Mouse (Mus musculus): Measurements from ENCODE around the gene Armc8. TPM values are rescaled to one million over a fixed set of nuclear protein-coding genes. Genes with fewer than 3 reads are reported as not detected.

The Armc8 gene
- polyA plus RNA-seq, 2 experiments from 2014 or later = 24.0 to 27.4 TPM

DNA sequence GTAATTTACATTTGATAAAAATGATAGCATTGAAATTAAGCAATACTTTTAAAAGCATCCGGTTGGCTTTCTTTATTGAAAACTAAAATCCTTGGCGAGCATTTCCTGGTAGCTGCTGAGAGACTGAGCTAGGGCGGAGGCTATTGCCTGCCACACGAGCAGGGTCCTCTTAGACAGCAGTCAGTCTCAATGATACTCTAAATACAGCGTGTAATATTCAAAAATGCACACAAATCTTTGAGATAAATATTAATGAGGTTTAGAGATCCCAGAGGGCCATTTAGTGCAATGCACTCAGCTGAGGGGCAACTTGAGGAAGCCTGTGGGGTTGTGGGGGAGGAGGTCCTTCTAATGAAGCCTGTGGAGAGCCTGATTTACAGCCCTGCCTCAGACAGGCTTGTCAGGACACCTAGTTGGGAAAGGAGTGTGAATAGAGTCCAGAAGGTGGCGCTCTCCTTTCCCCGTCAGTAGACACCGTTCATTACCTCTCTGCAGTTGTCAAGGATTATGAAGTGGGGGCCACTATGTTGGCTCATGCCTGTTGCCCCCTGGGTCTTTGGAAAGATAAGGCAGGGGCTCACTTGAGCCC is 124.0 kb downstream of the Armc8 start:
- no peak for ATAC-seq

DNA sequence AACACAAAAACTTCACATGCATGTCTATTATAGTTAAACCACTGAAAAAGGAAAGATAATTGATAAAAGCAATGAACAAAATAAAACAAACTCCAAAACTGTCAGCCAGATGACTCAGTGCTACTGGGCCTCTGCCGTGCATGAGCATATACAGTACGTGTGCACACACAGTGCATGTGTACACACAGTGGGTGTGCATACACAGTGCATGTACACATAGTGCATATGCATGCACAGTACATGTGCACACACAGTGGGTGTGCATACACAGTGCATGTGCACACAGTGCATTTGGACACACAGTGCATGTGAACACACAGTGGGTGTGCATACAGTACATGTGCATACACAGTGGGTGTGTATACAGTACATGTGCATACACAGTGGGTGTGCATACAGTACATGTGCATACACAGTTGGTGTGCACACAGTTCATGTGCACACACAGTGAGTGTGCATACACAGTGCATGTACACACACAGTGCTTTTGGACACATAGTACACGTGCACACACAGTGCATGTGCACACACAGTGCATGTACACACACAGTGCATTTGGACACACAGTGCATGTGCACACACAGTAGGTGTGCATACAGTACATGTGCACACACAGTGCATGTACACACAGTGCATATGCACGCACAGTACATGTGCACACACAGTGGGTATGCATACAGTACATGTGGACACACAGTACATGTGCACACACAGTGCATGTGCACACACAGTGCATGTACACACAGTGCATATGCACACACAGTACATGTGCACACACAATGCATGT is 126.9 kb downstream of the Armc8 start:
- no peak for ATAC-seq

DNA sequence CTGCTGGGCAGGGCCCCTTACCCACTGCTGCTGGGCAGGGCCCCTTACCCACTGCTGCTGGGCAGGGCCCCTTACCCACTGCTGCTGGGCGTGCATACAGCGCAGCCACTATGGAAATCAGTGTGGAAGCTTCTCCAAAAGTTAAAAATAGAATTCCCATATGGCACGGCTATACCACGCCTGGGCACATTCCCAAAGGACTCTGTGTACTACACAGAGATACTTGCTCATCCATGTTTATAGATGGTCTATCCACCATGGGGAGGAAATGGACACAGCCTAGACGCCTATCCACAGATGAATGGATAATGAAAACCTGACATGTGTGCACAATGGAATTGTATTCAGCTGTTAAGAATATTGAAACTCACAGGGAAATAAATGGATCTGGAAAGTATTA is 127.8 kb downstream of the Armc8 start:
- ATAC-seq = no peak

DNA sequence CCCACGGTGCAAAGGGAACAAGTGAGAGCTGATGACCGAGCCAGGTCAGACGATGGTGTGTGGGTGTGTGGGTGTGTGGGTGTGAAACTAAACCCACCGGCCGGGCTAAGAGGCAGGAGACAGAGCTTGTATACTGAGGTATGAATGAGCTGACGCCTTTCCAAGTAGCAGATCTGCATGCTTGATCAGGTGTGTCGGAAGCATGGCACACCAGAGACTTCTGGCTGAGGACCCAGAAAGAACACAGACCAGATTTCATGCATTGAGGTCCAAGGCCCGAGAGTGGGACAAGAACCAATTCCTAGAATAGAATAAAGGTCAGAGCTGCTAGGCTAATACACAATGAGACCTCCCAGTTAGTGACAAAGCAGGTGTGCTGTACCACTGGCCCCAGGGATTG is 129.6 kb downstream of the Armc8 start:
- ATAC-seq = no peak

DNA sequence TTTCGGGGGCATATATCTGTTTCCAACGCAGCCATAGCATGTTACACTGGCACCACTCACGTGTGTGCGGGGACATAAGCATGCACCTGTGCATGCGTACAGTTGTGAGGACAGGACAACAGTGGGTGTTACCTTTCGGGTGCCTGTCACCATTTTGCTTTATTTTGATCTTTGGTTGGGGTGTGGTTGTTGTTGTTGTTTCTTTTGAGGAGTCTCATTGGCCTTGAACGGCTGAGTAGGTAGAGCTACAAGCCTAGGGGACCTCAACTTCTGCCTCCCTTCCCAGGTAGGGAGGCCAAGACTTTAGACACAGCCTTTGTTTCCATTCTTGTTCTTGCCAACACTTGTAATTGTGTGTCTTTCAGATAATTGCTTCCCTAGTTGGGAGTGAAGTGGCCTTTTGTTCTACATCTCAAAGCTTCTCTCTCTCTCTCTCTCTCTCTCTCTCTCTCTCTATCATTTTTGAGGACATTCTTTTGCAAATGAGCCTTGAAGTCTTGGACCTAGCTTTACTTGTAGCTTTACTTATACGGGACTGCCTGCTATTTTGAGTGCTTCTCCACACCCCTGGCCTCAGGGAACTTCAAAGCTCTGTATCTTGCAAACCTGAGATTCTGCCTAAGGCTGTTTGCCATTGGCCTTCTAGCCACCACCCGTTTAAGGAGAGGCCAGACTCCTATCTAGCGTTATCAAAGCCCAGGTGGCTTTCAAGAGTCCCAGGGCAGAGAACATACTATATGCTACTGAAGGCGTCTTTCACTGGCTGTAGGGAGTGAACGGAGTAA is 130.7 kb downstream of the Armc8 start:
- no peak for ATAC-seq

DNA sequence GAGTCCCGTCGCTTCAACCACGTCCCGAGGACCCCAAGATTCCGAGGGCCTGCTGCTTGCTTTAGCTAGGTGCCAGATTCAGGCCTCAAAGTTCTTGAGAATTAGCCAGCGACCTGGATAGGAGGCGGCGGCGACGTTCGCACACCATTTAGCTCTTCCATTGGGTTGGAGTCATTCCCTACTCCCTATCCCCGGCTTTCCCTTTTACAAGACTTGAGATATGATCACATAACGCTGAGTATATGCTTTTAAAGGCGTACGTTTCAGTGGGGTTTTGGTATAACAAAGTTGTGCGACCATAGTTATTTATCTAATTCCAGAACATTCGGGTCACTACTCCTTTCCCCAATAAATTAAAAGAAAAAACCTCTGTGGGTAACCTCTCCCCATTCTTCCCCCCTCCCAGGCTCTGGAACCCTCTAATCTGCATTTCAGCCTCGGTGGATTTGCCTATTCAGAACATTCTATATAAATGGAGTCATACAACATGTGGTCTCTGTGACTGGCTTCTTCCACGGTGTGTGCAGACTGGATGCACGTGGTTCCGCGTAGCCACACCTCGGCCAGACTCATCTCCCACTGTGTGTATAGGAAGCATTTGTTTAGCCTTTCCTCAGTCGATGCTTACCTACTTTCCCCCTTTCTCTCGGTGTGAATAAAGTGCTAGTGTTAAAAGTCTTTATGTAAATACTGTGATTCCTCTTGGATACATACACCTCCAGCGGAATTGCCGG is 131.5 kb downstream of the Armc8 start, which contains the start of gene Mras:
TSS of gene Mras (minus strand) at position 351 of the 734 bp plus-strand sequence.
- ATAC-seq = no peak

DNA sequence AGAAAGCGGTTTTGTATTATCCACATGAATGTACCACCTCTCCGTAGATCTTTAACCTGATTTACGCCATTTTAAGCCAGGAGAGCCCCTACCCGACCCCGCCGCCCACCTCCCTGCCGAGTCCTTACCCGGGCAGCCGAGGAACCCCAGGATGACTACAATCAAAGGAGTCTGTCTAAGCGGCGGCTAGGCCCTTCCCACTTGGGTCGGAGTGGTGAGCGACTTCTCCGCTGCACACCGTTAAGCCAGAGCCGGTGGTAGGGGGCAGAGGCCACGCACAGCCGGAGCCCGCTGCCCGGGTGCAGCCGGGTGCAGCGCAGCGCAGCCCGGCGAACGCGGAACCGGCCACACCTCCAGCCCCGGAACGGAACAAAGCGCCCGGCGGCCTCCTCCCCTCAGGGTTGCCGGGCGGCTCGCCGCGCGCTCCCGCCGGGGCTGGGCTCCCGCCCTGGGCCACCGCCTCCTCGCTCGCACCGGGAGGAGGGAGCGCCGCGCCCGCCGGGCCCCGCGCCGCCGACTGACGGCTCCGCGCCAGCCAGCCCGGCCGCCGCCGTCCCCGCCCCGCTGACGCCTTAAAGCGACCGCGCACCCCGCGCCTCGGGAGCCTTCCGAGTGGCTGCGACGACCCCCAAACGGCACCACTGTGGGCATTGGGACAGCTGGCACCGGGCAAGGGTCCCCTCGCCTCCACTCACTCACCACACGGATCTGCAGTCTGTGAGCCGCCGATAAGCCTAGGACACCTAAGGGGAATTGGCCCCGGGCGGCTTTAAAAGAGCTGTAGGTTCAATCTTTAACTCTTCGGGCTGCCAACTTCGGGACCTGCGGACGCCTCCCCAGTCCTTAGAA is 132.3 kb downstream of the Armc8 start:
- peak; percentile 49 for ATAC-seq

DNA sequence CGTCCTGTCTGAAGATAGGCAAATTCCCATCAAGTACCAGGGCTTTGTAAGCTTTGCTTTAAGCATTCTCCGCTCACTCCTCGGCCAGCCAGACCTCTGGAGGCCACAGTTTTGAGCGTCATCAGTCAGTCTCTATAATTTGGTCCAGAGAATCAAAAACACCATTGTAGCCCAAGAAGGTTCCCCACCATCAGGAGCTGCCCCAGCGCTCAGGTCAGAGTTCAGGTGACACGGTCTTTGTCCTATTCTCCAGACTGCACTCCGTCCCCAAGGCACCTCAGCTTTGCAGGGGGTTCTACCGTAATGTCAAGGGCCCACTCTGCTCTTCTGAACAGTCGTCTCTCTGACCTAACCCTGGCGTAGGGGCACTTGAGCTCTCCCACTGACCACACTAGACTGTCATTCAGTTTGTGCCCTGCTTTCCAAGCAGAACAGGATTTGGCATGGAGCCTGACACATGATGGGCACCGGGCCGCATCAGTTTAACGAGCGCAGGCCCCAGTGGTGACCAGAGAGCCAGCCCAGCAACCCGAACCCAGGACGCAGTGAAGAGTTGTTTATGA is 133.0 kb downstream of the Armc8 start:
- ATAC-seq = no peak

DNA sequence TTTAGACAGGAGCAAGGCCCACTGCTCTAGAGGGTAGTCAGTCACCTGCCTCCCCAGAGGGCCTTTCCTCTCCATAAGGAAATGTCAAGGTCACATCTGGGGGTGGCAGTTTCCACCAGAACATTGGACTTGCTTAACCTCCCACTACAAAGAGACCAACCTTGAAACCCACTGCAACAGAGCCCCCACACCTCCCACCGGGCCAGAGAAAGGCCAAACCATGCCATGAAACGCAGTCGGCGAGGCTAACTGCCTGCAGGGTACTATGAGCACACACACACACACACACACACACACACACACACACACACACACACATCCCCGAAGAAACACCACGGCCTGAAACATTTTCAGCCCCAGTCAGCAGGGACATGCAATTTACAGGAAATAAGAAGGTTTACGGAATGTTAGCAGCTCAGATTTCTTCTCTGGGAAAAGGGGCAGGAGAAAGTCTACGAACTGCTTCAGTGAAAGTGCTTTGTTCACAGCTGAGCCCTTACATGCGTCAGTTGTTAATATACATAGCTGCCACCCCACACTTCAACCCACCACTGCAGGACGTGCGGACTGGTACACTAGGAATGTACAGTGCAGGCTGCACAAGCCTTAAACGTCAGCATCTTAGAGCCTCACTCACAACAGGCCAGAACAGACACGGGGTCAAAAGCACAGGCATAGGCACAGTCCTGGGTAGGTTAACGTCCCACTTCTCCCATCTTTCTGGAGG is 133.6 kb downstream of the Armc8 start:
- no peak for ATAC-seq

DNA sequence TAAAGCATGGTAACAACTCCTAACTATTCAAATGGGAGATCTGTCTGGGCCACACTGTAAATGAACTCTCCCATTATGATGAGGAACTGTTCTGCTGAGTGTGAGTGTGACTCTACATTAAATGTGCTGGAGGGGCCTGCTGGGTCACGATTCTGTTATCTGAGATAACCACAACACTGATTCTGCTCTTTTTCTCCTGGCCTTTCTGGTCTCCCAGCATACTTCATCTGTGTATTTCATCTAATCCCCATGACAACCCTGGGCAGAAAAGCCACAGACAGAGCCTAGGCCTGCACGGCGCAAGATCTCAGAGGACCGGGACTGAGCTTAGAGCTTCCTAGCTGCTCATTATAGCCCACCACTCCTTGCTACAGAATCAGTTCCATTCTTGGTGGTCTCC is 136.2 kb downstream of the Armc8 start:
- no peak for ATAC-seq

DNA sequence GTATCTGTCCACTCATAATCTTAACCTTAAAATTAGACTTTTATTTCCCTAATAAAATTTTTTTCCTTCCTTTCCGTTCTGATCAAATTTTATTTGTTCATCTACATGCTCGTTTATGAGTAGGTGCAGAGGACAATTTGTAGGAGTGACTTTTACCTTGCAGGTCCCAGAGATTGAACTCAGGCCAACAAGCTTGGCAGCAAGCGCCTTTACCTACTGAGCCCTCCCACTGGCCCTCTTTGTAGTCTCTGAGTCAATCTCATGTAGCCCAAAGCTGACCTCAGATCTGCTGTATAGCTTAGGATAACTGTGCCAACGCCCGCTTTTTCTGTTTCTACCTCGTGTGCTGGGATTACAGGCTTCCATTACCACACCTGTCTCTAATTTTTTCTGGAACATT is 136.7 kb downstream of the Armc8 start:
- ATAC-seq = no peak

DNA sequence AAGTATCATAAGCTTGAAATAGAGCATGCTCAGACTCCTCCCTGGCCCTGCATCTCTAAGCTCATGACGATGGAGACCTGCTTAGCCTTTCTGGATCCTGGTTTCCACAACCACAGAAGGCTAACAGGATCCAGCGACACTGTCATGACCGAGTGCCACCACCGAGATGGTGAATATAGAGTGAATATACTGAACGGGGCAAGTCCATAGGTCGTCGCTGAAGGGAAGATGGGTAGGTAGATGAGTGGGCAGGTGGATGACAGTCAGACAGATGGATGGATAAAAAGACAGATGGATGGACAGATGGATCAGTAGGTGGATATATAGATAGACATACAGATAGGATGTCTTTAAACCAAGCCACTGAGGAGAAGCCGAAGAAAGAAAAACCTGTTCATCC is 137.4 kb downstream of the Armc8 start:
- no peak for ATAC-seq

DNA sequence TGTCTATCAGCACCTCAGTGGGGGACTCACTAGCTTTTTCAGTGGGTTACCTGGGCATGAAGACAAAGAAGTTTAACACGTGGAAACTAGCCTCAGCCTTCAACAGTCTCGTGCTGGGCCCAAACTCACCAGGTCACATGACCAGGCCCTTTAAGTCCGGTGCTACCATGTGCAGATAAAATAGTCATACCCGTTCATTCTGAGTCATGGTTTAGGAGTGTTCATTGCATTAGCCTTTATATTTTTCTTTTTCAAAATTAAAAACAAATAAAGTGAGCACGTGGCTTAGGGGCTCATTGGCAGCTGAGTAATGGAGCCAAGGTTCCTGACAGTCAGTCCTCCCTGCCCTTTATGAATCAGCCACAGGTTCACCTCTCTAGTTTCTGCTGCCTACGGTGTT is 137.9 kb downstream of the Armc8 start:
- no peak for ATAC-seq

DNA sequence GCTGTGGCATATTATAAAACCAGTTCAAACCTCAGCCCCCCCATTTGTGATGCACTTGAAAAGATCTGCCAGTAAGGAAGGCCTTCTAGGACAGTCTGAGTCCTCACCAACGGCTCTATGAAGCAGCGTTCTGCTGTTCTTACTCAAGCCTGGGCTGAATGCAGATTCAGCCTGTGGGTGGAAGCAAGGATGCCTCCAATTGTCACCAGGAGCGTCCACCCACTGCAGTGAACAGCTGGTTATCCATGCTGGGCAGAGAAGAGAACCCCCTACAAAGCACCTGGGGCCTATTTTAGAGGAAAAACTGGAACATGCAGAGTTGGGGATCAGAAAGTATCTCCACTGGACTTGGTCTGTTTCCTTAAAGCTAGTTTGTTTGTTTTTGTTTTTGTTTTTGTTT is 138.9 kb downstream of the Armc8 start:
- ATAC-seq = no peak

DNA sequence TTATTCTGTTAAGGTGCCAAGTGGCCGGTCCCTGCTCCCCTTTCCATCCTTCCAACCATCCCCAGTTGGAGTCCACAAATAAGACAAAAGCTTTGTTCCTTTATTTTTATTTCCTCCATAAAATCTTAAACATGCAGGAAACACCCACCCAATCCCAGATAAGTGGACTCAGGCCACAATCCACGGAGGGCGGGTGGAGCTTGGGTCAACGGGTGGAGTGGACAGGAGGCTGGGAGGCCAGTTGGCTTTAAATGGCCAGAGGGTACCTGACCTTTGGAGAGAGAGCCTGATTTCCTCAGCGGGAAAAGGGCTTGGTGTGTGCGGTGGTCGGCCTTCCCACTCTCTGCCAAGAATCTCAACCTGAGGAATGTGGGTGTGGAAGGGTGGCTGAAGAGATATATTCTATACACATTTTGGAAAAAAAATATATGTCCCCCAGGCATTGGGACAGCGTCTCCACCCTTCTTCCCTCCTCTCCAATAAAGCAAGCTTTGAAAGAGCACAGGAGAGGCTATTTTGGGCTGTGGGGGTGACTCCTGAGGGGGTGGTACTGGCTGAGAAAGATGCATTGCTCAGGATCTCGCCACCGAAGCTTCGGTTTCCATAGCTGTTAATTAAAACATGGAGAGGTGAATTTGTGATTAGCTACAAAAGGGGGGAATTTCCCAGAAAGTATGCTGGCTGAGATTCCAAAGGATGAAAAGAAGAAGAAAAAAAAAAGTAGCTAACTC is 139.9 kb downstream of the Armc8 start:
- no peak for ATAC-seq

Other genes starting within 250 kb of the Armc8 start
- gene Esyt3, start 210.3 kb downstream of the Armc8 start, polyA plus RNA-seq (2017; shearing (Covaris generic)) = under 1 TPM; 0.11 to 0.13 TPM
- gene Mras, start 131.5 kb downstream of the Armc8 start, polyA plus RNA-seq (2017; shearing (Covaris generic)) = not detected
- not detected for gene Nme9, start 117.4 kb downstream of the Armc8 start, polyA plus RNA-seq (2017; shearing (Covaris generic))
- 10 to 100 TPM; 18.4 to 23.7 TPM for gene Dbr1, start 6.9 kb upstream of the Armc8 start, polyA plus RNA-seq (2017; shearing (Covaris generic))
- gene A4gnt, start 43.6 kb upstream of the Armc8 start, polyA plus RNA-seq (2017; shearing (Covaris generic)) = not detected
- gene Dzip1l, start 60.6 kb upstream of the Armc8 start, polyA plus RNA-seq (2017; shearing (Covaris generic)) = under 1 TPM in 1 of 2 experiments, not detected in 1; 0.13 TPM
- not detected for gene Cldn18, start 148.4 kb upstream of the Armc8 start, polyA plus RNA-seq (2017; shearing (Covaris generic))

Data from activated CD4-positive, CD25-positive, alpha-beta regulatory T cell, adult 4 months (primary cell).